Mouse (Mus musculus) midbrain, postnatal 0 days (tissue): Measurements from ENCODE around the gene Dnmbp. TPM values are rescaled to one million over a fixed set of nuclear protein-coding genes. Genes with fewer than 3 reads are reported as not detected.

Experiments used
- ATAC-seq: fragments of 200-750 bp; cut with Nextera tagmentation; 2 replicates; pipeline ENCODE4 v1.8.0; 2017; ENCODE audit warnings: moderate number of reproducible peaks, mild to moderate bottlenecking, moderate TSS enrichment, moderate library complexity; ENCODE audit not compliant: low FRiP score
- DNase-seq: peaks from one replicate; pipeline ENCODE4 v3.0.0-alpha.2; 2015; ENCODE audit warnings: low spot score
- H3K27ac ChIP-seq: fragments of 300-500 bp; sonication (generic); 2 replicates; pipeline ENCODE4 v1.5.1; 2014; ENCODE audit warnings: low read depth, mild to moderate bottlenecking, low read length, mixed read lengths
- H3K27me3 ChIP-seq: fragments of 300-500 bp; sonication (generic); 2 replicates; pipeline ENCODE4 v1.6.1; 2014; ENCODE audit warnings: low read length, control low read depth, mixed read lengths; ENCODE audit not compliant: insufficient read depth
- H3K36me3 ChIP-seq: fragments of 300-500 bp; sonication (generic); 2 replicates; pipeline ENCODE4 v1.6.1; 2014; ENCODE audit warnings: low read length, control low read depth, mixed read lengths; ENCODE audit not compliant: insufficient read depth
- H3K4me1 ChIP-seq: fragments of 300-500 bp; sonication (generic); 2 replicates; pipeline ENCODE4 v1.6.1; 2014; ENCODE audit warnings: mild to moderate bottlenecking, control low read depth, antibody characterized with exemption, low read length, mixed read lengths; ENCODE audit not compliant: insufficient read depth
- H3K4me2 ChIP-seq: fragments of 300-500 bp; sonication (generic); 2 replicates; pipeline ENCODE4 v1.6.1; 2014; ENCODE audit warnings: low read depth, mild to moderate bottlenecking, low read length, mixed read lengths; ENCODE audit not compliant: poor library complexity, severe bottlenecking
- H3K4me3 ChIP-seq: fragments of 300-500 bp; sonication (generic); 2 replicates; pipeline ENCODE4 v1.5.1; 2014; ENCODE audit warnings: low read depth, mild to moderate bottlenecking, low read length, moderate library complexity
- H3K9ac ChIP-seq: fragments of 300-500 bp; sonication (generic); replicated peaks from 2 replicates; pipeline ENCODE4 v1.6.1; 2014; ENCODE audit warnings: mild to moderate bottlenecking, low read length, moderate library complexity, mixed read lengths; ENCODE audit not compliant: poor library complexity, severe bottlenecking
- H3K9me3 ChIP-seq: fragments of 300-500 bp; sonication (generic); 2 replicates; pipeline ENCODE4 v1.6.1; 2016; ENCODE audit warnings: low read length, control low read depth
- CTCF ChIP-seq: IDR thresholded peaks from 2 replicates; pipeline ENCODE4 v1.5.1; 2016; ENCODE audit warnings: antibody characterized with exemption, mild to moderate bottlenecking
- WGBS: fragments of 180-500 bp; shearing (Covaris S2); extraction: QIAGEN DNeasy Blood & Tissue Kit; methylation state at CpG from one replicate; pipeline ENCODE4 v1.1.7; 2014; 5-methylcytosine and 5-hydroxymethylcytosine counted together
- polyA plus RNA-seq: library from polyadenylated mRNA; unstranded; fragments of >200 nt; fragmentation: Nextera tagmentation; extraction: Ambion mirVana; gene quantifications from 2 replicates; pipeline ENCODE4 v1.2.1, GENCODE M21; 2015
- total RNA-seq: library from RNA; depleted of rRNA; stranded (reverse); fragments of >200 nt; gene quantifications from 2 replicates; pipeline ENCODE4 v1.2.3, GENCODE M21; 2014

Dnmbp gene
- total and polyA plus RNA-seq, 2 experiments from 2014 or later = 5.6 to 11.7 TPM

GRCm38 (mm10) chr19:43852837-43853545 is 87.0 kb downstream of the Dnmbp start:
- peaks cover 54% of the 10 kb centered on the region for H3K36me3 ChIP-seq
- no peak overlapping the region for H3K9ac ChIP-seq
- H3K9me3 ChIP-seq = no peaks in the 10 kb centered on the region
- DNase-seq (no peak), ATAC-seq (no peak)
- no peaks in the 10 kb centered on the region for H3K27me3 ChIP-seq
- WGBS = 80% methylated on average over 7 of the region's 7 CpGs
- no peak overlapping the region for H3K4me3 ChIP-seq
- no peaks in the 10 kb centered on the region for H3K4me1 ChIP-seq
- H3K27ac ChIP-seq = no peak overlapping the region
- TF ChIP-seq CTCF = peak; percentile 58
- no peak overlapping the region for H3K4me2 ChIP-seq

GRCm38 (mm10) chr19:43851996-43852630 is 87.9 kb downstream of the Dnmbp start:
- no peak overlapping the region for H3K9ac ChIP-seq
- no peak for ATAC-seq
- peaks cover 62% of the 10 kb centered on the region for H3K36me3 ChIP-seq
- WGBS = 83% methylated on average over 21 of the region's 21 CpGs
- no peaks in the 10 kb centered on the region for H3K27me3 ChIP-seq
- no peak overlapping the region for H3K27ac ChIP-seq
- H3K4me3 ChIP-seq = no peak overlapping the region
- no peak for TF ChIP-seq CTCF
- no peak for DNase-seq
- no peak overlapping the region for H3K4me2 ChIP-seq
- H3K9me3 ChIP-seq = no peaks in the 10 kb centered on the region
- no peaks in the 10 kb centered on the region for H3K4me1 ChIP-seq

GRCm38 (mm10) chr19:43850026-43850425 is 90.0 kb downstream of the Dnmbp start:
- 95% methylated on average over 11 of the region's 11 CpGs for WGBS
- no peaks in the 10 kb centered on the region for H3K4me1 ChIP-seq
- no peak overlapping the region for H3K4me2 ChIP-seq
- no peaks in the 10 kb centered on the region for H3K9me3 ChIP-seq
- no peak for TF ChIP-seq CTCF
- no peak overlapping the region for H3K9ac ChIP-seq
- peaks cover 51% of the 10 kb centered on the region for H3K36me3 ChIP-seq
- DNase-seq (no peak), ATAC-seq (no peak)
- no peaks in the 10 kb centered on the region for H3K27me3 ChIP-seq
- no peak overlapping the region for H3K27ac ChIP-seq
- no peak overlapping the region for H3K4me3 ChIP-seq

GRCm38 (mm10) chr19:43847966-43848365 is 92.0 kb downstream of the Dnmbp start:
- H3K4me2 ChIP-seq = no peak overlapping the region
- H3K4me1 ChIP-seq = no peaks in the 10 kb centered on the region
- TF ChIP-seq CTCF = no peak
- H3K36me3 ChIP-seq = peaks cover 37% of the 10 kb centered on the region
- H3K9me3 ChIP-seq = no peaks in the 10 kb centered on the region
- no peak for ATAC-seq
- 97% methylated on average over 15 of the region's 15 CpGs for WGBS
- no peak overlapping the region for H3K4me3 ChIP-seq
- no peak for DNase-seq
- H3K27me3 ChIP-seq = no peaks in the 10 kb centered on the region
- H3K27ac ChIP-seq = no peak overlapping the region
- H3K9ac ChIP-seq = no peak overlapping the region

- Histone ChIP-seq H3K9ac (0 out of 2 replicates have a peak overlapping the region, but pooled peaks have one; percentile 25), H3K36me3 (peaks cover 37% of the 10 kb centered on the region), H3K27ac (no peak overlapping the region), H3K9me3 (no peaks in the 10 kb centered on the region), H3K4me1 (no peaks in the 10 kb centered on the region), H3K4me3 (no peak overlapping the region), H3K27me3 (no peaks in the 10 kb centered on the region), H3K4me2 (no peak overlapping the region)
- TF ChIP-seq CTCF = no peak
- 92% methylated on average over 15 of the region's 15 CpGs for WGBS
- ATAC-seq (no peak), DNase-seq (no peak)
Observed at GRCm38 (mm10) chr19:43847056-43847455, 92.9 kb downstream of the Dnmbp start.

- no peaks in the 10 kb centered on the region for H3K27me3 ChIP-seq
- no peak overlapping the region for H3K9ac ChIP-seq
- ATAC-seq = no peak
- H3K4me1 ChIP-seq = no peaks in the 10 kb centered on the region
- no peak for DNase-seq
- H3K27ac ChIP-seq = no peak overlapping the region
- no peak overlapping the region for H3K4me2 ChIP-seq
- H3K36me3 ChIP-seq = peaks cover 31% of the 10 kb centered on the region
- no peaks in the 10 kb centered on the region for H3K9me3 ChIP-seq
- H3K4me3 ChIP-seq = no peak overlapping the region
- WGBS = 76% methylated on average over 7 of the region's 7 CpGs
- TF ChIP-seq CTCF = no peak
Observed at GRCm38 (mm10) chr19:43845331-43845908, 94.6 kb downstream of the Dnmbp start.
